Mouse (Mus musculus): Measurements from ENCODE around the gene Slc38a8.

Slc38a8 gene

GRCm38 (mm10) chr8:119436933-119437332 is 64.6 kb downstream of the Slc38a8 start:
- no peak for DNase-seq

DNA sequence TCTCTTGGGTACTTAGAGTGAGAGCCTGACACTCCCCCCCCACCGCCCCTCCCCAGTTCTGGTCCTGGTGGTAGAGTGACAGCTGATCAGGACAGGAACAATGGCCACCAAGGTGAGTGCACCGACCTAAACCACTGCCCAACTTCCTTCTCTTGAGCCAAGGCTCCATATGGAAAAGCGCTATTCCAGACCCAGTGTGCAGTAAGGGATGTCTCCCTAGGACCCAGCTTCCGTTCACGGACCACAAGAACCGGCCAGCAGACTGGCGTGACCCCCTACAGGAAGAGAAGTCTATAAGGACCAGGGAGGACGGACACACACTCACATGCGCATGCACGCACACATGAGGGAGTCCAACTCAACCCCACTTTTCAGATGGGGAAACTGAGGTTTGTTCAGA is 65.2 kb downstream of the Slc38a8 start:
- no peak for DNase-seq

GRCm38 (mm10) chr8:119435527-119435926 is 66.0 kb downstream of the Slc38a8 start:
- DNase-seq = no peak

GRCm38 (mm10) chr8:119434569-119434968 is 66.9 kb downstream of the Slc38a8 start:
- no peak for DNase-seq

DNA sequence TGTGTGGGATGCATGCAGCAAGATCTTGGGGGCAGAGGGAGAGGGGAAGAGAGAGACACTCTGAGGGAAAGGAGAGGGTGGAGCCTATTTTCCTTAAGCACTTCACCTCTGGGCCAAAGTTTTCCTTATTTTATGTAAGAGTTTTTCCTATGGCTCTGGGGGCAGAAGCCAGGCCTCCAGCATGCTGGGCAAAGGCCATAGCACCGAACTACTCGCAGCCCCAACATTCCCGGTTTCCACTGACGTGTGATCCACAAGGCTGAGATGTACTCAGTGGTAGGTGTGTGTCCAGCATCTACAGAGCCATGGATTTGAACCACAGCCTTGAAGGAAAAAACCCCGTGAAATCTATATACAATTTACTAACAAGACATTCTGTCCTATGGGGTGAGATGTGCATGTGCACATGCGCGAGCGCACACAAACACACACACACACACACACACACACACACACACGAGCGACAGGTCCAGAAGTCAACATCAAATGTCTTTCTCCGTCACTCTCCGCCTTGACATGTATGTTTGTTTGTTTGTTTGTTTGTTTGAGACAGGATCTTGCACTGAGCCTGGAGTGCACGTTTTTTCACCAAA is 67.8 kb downstream of the Slc38a8 start, which contains the start of gene Osgin1:
Gene Osgin1, plus strand, starts transcription at position 543 of the 593 bp plus-strand sequence.
- DNase-seq = no peak

GRCm38 (mm10) chr8:119432372-119432771 is 69.1 kb downstream of the Slc38a8 start:
- DNase-seq = no peak

DNA sequence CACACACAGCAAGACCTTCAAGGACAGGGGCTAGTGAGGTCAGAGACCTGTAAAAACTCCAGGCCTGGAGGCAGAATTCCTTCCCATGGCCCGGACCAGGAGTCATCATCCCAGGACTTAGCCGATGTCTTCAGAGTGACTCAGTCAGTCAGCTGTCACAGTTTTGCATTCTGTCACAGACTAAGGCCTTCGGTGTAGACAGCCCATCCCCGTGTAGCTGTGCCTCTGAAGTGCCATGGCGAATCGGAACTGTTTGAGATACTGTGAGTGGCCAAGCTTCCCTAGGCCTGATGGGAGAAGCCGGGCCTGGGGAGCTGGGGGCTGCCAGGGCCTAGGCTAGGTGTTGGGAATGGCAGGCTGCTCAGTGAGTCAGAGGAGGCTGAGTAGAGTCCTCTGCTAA is 70.8 kb downstream of the Slc38a8 start:
- no peak for DNase-seq

- no peak for DNase-seq
Measured at GRCm38 (mm10) chr8:119430250-119430649, 71.2 kb downstream of the Slc38a8 start.
